ENCODE assay signal across 13 mouse cellular contexts in genomic region chr14:32598437-32599219, GRCm38 (mm10). TPM values are rescaled to one million over a fixed set of nuclear protein-coding genes. Genes with fewer than 3 reads are reported as not detected.
DNase-seq lines count a peak whose midpoint lies in the region; ATAC-seq and TF ChIP-seq lines count a peak whose summit lies in the region.
"Had no signal": no experiment of that assay in that cellular context is flagged by ENCODE, and none has a peak within 500 bp of the region (broad histone marks: within the 10 kb centered on the region; RNA-seq: fewer than 3 reads in every experiment).

No protein-coding gene starts in this region.

- no peak overlapping the region for H3K27ac ChIP-seq in heart, embryonic 16.5 days (ENCODE audit: low read length)
- no peak overlapping the region for H3K27ac ChIP-seq in heart, embryonic 10.5 days
- no peak overlapping the region for H3K27ac ChIP-seq in embryonic facial prominence, embryonic 15.5 days (replicated peaks)
- no peak overlapping the region for H3K27ac ChIP-seq in hindbrain, postnatal 0 days
- H3K27ac ChIP-seq in neural tube, embryonic 12.5 days = no peak overlapping the region

- H3K27me3 ChIP-seq in heart, embryonic 16.5 days (ENCODE audit: control insufficient read depth, insufficient read depth, low read length) = peaks cover 90% of the 10 kb centered on the region
- H3K27me3 ChIP-seq in heart, embryonic 10.5 days (ENCODE audit: insufficient read depth, poor library complexity, severe bottlenecking) = peaks cover 100% of the 10 kb centered on the region
- H3K27me3 ChIP-seq in embryonic facial prominence, embryonic 15.5 days = peaks cover 97% of the 10 kb centered on the region
- peaks cover 51% of the 10 kb centered on the region for H3K27me3 ChIP-seq in hindbrain, postnatal 0 days (ENCODE audit: insufficient read depth, low read length)
- peaks cover 85% of the 10 kb centered on the region for H3K27me3 ChIP-seq in neural tube, embryonic 12.5 days (replicated peaks)

- no peak for ATAC-seq in heart, embryonic 16.5 days (replicated peaks; ENCODE audit: extremely low read depth, insufficient read depth, low FRiP score)
- ATAC-seq in embryonic facial prominence, embryonic 15.5 days (ENCODE audit: insufficient number of reproducible peaks, low FRiP score, low TSS enrichment, low read depth) = no peak
- peak; percentile 35; the same call in 1 of the 2 replicates for ATAC-seq in hindbrain, postnatal 0 days
- no peak for ATAC-seq in neural tube, embryonic 12.5 days (ENCODE audit: low FRiP score, low read depth)
- ATAC-seq: Patski had no signal

- H3K9me3 ChIP-seq in heart, embryonic 16.5 days (replicated peaks; ENCODE audit: control insufficient read depth, low read length) = no peaks in the 10 kb centered on the region
- no peaks in the 10 kb centered on the region for H3K9me3 ChIP-seq in heart, embryonic 10.5 days
- no peaks in the 10 kb centered on the region for H3K9me3 ChIP-seq in embryonic facial prominence, embryonic 15.5 days (replicated peaks)
- no peaks in the 10 kb centered on the region for H3K9me3 ChIP-seq in hindbrain, postnatal 0 days (ENCODE audit: low read length)
- no peaks in the 10 kb centered on the region for H3K9me3 ChIP-seq in neural tube, embryonic 12.5 days

- H3K4me1 ChIP-seq in heart, embryonic 16.5 days (ENCODE audit: control insufficient read depth, insufficient read depth, low read length) = peaks cover 14% of the 10 kb centered on the region
- H3K4me1 ChIP-seq in heart, embryonic 10.5 days = peaks cover 22% of the 10 kb centered on the region
- peaks cover 32% of the 10 kb centered on the region for H3K4me1 ChIP-seq in embryonic facial prominence, embryonic 15.5 days
- H3K4me1 ChIP-seq in hindbrain, postnatal 0 days (ENCODE audit: insufficient read depth, low read length) = peaks cover 3% of the 10 kb centered on the region; the same call in 1 of the 2 replicates
- peaks cover 25% of the 10 kb centered on the region for H3K4me1 ChIP-seq in neural tube, embryonic 12.5 days

- TF ChIP-seq CTCF in hindbrain, postnatal 0 days (IDR thresholded peaks at IDR 0.05; ENCODE audit: low read depth) = no peak

- DNase-seq in heart, embryonic 10.5 days (ENCODE audit: low spot score) = no peak
- peak; percentile 37 for DNase-seq in hindbrain, postnatal 0 days (ENCODE audit: low spot score)
- DNase-seq in layer of hippocampus, postnatal 10 days (ENCODE audit: low spot score in 2 of 2) = no peak
- DNase-seq in c-Kit-positive CD71-positive TER-119-positive erythroid progenitor cells, embryonic 14.5 days (ENCODE audit: low spot score) = no peak
- no peak for DNase-seq in layer of hippocampus, adult 9-11 months
- DNase-seq: cerebellum, adult 8-10 months; kidney, adult 8-10 months had no signal

- no peak overlapping the region for H3K4me2 ChIP-seq in heart, embryonic 16.5 days (ENCODE audit: low read depth, low read length)
- H3K4me2 ChIP-seq in embryonic facial prominence, embryonic 15.5 days (replicated peaks) = no peak overlapping the region; the same call in 1 of the 2 replicates
- H3K4me2 ChIP-seq in hindbrain, postnatal 0 days (ENCODE audit: low read depth, low read length) = peak overlapping the region; percentile 59
- peak overlapping the region; percentile 63 for H3K4me2 ChIP-seq in neural tube, embryonic 12.5 days (replicated peaks)

- no peaks in the 10 kb centered on the region for H3K36me3 ChIP-seq in heart, embryonic 16.5 days (ENCODE audit: control insufficient read depth, insufficient read depth)
- no peaks in the 10 kb centered on the region for H3K36me3 ChIP-seq in heart, embryonic 10.5 days
- no peaks in the 10 kb centered on the region for H3K36me3 ChIP-seq in embryonic facial prominence, embryonic 15.5 days
- no peaks in the 10 kb centered on the region for H3K36me3 ChIP-seq in hindbrain, postnatal 0 days (ENCODE audit: insufficient read depth, low read length)
- no peaks in the 10 kb centered on the region for H3K36me3 ChIP-seq in neural tube, embryonic 12.5 days

- H3K4me3 ChIP-seq in heart, embryonic 16.5 days (ENCODE audit: low read length) = peak overlapping the region; percentile 38; the same call in 1 of the 2 replicates
- no peak overlapping the region for H3K4me3 ChIP-seq in heart, embryonic 10.5 days
- H3K4me3 ChIP-seq in embryonic facial prominence, embryonic 15.5 days (replicated peaks) = peak overlapping the region; percentile 24; the same call in 1 of the 2 replicates
- H3K4me3 ChIP-seq in hindbrain, postnatal 0 days (ENCODE audit: low read length) = peak overlapping the region; percentile 33
- no peak overlapping the region for H3K4me3 ChIP-seq in neural tube, embryonic 12.5 days

- H3K9ac ChIP-seq in heart, embryonic 16.5 days (ENCODE audit: low read length) = no peak overlapping the region
- no peak overlapping the region for H3K9ac ChIP-seq in embryonic facial prominence, embryonic 15.5 days
- H3K9ac ChIP-seq in hindbrain, postnatal 0 days (replicated peaks; ENCODE audit: low read length) = no peak overlapping the region
- H3K9ac ChIP-seq in neural tube, embryonic 12.5 days = no peak overlapping the region
- H3K9ac ChIP-seq: lung, embryonic 14.5 days had no signal

- 10% methylated on average over 23 of the region's 23 CpGs for WGBS in heart, embryonic 16.5 days
- 6% methylated on average over 23 of the region's 23 CpGs for WGBS in heart, embryonic 10.5 days
- WGBS in embryonic facial prominence, embryonic 15.5 days = 6% methylated on average over 23 of the region's 23 CpGs
- 6% methylated on average over 23 of the region's 23 CpGs for WGBS in hindbrain, postnatal 0 days
- WGBS in neural tube, embryonic 12.5 days = 4% methylated on average over 23 of the region's 23 CpGs

RNA-seq across cellular contexts. Expression of gene Prrxl1, which starts 0.6 kb away (rescaled TPM):
- polyA plus RNA-seq in heart, embryonic 16.5 days (2015; fragmentation: Nextera tagmentation; extraction: Ambion mirVana) = 0.05 TPM in 2 replicates
- not detected in 2 replicates for polyA plus RNA-seq in heart, embryonic 10.5 days (2016; fragmentation: Nextera tagmentation; extraction: Ambion mirVana)
- polyA plus RNA-seq in embryonic facial prominence, embryonic 15.5 days (2015; fragmentation: Nextera tagmentation; extraction: Ambion mirVana) = 1.5 and 2.1 TPM in 2 replicates
- 17.8 and 24.2 TPM in 2 replicates for total RNA-seq in hindbrain, postnatal 0 days (2014; rRNA removed)
- polyA plus RNA-seq in hindbrain, postnatal 0 days (2015; fragmentation: Nextera tagmentation; extraction: Ambion mirVana) = 24.1 and 28.0 TPM in 2 replicates
- polyA plus RNA-seq in neural tube, embryonic 12.5 days (2016; fragmentation: Nextera tagmentation; extraction: Ambion mirVana) = 33.5 and 43.7 TPM in 2 replicates
- total RNA-seq in layer of hippocampus, postnatal 10 days (2021) = not detected
- polyA plus RNA-seq: gonadal fat pad, adult 2 months; lung, embryonic 14.5 days; Patski had no signal

Comparison
In these comparisons a context has a peak if more than half of its experiments do, and no peak if none do; other contexts are left out.
1. H3K4me3 ChIP-seq: peak in heart, embryonic 16.5 days (single experiment), embryonic facial prominence, embryonic 15.5 days (single experiment) and hindbrain, postnatal 0 days (single experiment); none in heart, embryonic 10.5 days (single experiment) and neural tube, embryonic 12.5 days (single experiment).
2. H3K4me2 ChIP-seq: peak in hindbrain, postnatal 0 days (single experiment) and neural tube, embryonic 12.5 days (single experiment); none in heart, embryonic 16.5 days (single experiment) and embryonic facial prominence, embryonic 15.5 days (single experiment).